Mouse (Mus musculus) liver, embryonic 16.5 days (tissue): ENCODE results near the gene Tbck. TPM values are rescaled to one million over a fixed set of nuclear protein-coding genes. Genes with fewer than 3 reads are reported as not detected.

ENCODE experiments used
- ATAC-seq: fragments of 200-750 bp; cut with Nextera tagmentation; 2 replicates; pipeline ENCODE4 v1.8.0; 2017; ENCODE audit warnings: low read depth, mild to moderate bottlenecking, moderate number of reproducible peaks, moderate library complexity
- H3K27ac ChIP-seq: fragments of 300-500 bp; sonication (generic); 2 replicates; pipeline ENCODE4 v1.5.1; 2014; ENCODE audit warnings: mild to moderate bottlenecking, low read length
- H3K27me3 ChIP-seq: fragments of 300-500 bp; sonication (generic); 2 replicates; pipeline ENCODE4 v1.6.1; 2014; ENCODE audit warnings: low read depth, low read length, mixed read lengths; ENCODE audit not compliant: control insufficient read depth, insufficient read depth
- H3K36me3 ChIP-seq: fragments of 300-500 bp; sonication (generic); 2 replicates; pipeline ENCODE4 v1.6.1; 2014; ENCODE audit warnings: mild to moderate bottlenecking; ENCODE audit not compliant: control insufficient read depth, insufficient read depth
- H3K4me1 ChIP-seq: fragments of 300-500 bp; sonication (generic); 2 replicates; pipeline ENCODE4 v1.6.1; 2014; ENCODE audit warnings: low read depth, low read length, mixed read lengths; ENCODE audit not compliant: control insufficient read depth
- H3K4me2 ChIP-seq: fragments of 300-500 bp; sonication (generic); 2 replicates; pipeline ENCODE4 v1.6.1; 2014; ENCODE audit warnings: low read depth, low read length, mixed read lengths
- H3K4me3 ChIP-seq: fragments of 300-500 bp; sonication (generic); 2 replicates; pipeline ENCODE4 v1.5.1; 2014; ENCODE audit warnings: low read depth, mild to moderate bottlenecking, low read length
- H3K9ac ChIP-seq: fragments of 300-500 bp; sonication (generic); 2 replicates; pipeline ENCODE4 v1.6.1; 2014; ENCODE audit warnings: low read depth, low read length
- H3K9me3 ChIP-seq: fragments of 300-500 bp; sonication (generic); replicated peaks from 2 replicates; pipeline ENCODE4 v1.6.1; 2016; ENCODE audit warnings: low read length; ENCODE audit not compliant: control insufficient read depth
- WGBS: fragments of 180-500 bp; shearing (Covaris S2); extraction: QIAGEN DNeasy Blood & Tissue Kit; methylation state at CpG from one replicate; pipeline ENCODE4 v1.1.7; 2014; ENCODE audit not compliant: insufficient replicate concordance; 5-methylcytosine and 5-hydroxymethylcytosine counted together
- polyA plus RNA-seq: library from polyadenylated mRNA; unstranded; fragments of >200 nt; fragmentation: Nextera tagmentation; extraction: Ambion mirVana; gene quantifications from 2 replicates; pipeline ENCODE4 v1.2.1, GENCODE M21; 2015

Tbck gene
- polyA plus RNA-seq, 1 experiment from 2014 or later, result 4.1 TPM

DNA sequence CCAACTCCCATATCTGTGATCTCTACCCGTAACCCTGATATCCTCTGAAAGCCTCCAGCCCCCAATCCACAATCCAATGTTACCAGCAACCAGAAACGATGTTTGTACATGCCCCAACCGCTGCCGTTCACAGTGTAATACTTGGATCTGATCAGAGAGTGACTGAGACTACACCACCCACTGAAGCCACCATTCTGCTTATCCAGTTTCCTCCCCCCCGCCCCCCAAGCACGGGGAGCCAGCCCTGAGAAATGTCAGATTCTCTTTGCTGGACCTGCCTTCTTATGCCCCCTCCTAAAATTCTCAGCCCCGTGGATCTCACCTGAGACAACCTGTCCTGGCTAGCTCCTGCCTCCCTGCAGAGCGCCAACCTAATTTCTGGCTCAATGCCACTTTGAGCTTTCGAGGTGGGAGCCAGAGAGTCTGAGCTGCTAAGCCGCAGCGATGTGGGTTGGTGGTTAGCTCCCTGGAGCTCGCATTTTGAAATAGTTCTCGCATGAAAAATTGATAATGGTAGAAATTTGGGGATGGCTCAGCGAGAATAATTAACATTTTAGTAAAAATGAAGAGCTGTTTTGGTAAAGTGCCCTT, 180.5 kb downstream of the Tbck start:
- Histone ChIP-seq H3K27ac (no peak overlapping the region), H3K4me2 (no peak overlapping the region), H3K36me3 (no peaks in the 10 kb centered on the region), H3K27me3 (no peaks in the 10 kb centered on the region), H3K9me3 (no peaks in the 10 kb centered on the region), H3K9ac (no peak overlapping the region), H3K4me3 (no peak overlapping the region), H3K4me1 (no peaks in the 10 kb centered on the region; the same call in 1 of the 2 replicates)
- WGBS, result 54% methylated on average over 14 of the region's 14 CpGs
- no peak for ATAC-seq

- Histone ChIP-seq H3K36me3 (no peaks in the 10 kb centered on the region), H3K27me3 (no peaks in the 10 kb centered on the region), H3K4me2 (no peak overlapping the region), H3K9me3 (no peaks in the 10 kb centered on the region), H3K4me3 (no peak overlapping the region), H3K4me1 (no peaks in the 10 kb centered on the region; the same call in 1 of the 2 replicates), H3K9ac (no peak overlapping the region), H3K27ac (no peak overlapping the region)
- ATAC-seq, result no peak
- WGBS, result 29% methylated on average over 8 of the region's 8 CpGs
These were observed 181.0 kb downstream of the Tbck start for GRCm38 (mm10) chr3:132864986-132865385.

DNA sequence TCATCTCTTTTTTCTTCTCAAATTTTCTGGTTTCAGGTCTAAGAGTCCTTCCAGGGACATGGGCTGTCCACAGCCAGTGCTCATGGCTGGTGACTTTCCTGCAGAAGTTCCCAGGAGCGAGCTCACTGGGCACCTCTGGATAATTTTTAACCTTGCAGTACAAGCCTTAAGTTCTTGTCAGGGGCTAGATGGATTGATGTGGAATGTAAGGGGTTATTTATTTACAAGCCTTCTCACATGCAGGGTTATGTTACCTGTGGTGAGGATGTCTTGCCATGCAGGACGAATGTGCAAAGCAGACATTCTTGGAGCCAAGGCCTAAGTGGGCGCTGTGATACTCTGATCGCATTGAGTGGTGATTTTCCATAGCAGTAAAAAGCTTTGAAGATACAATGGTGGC, 181.7 kb downstream of the Tbck start:
- Histone ChIP-seq H3K27me3 (no peaks in the 10 kb centered on the region), H3K4me1 (no peaks in the 10 kb centered on the region; the same call in 1 of the 2 replicates), H3K9me3 (no peaks in the 10 kb centered on the region), H3K4me3 (no peak overlapping the region), H3K4me2 (no peak overlapping the region), H3K9ac (no peak overlapping the region), H3K36me3 (no peaks in the 10 kb centered on the region), H3K27ac (no peak overlapping the region)
- ATAC-seq, result no peak
- 65% methylated on average over 4 of the region's 4 CpGs for WGBS

DNA sequence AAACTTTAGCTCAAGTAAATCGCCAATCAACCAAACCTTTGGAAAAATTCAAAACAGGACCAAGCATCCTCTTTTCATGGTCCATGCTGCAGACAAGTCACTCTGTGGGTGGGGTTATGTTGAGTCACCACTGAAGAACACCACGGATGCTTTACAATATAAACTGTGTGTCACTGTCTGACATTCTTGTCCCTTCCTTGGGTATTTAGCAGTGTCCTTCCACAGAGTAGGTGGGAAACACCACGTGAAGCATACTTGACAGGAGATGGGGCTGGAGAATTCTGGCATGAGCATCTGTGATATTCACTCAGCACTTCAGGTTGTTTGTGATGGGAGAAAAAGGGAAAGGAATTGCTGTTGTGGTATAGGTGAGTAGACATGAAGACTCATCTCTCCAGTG, 183.0 kb downstream of the Tbck start:
- Histone ChIP-seq H3K9ac (no peak overlapping the region), H3K4me1 (no peaks in the 10 kb centered on the region; the same call in 1 of the 2 replicates), H3K4me3 (no peak overlapping the region), H3K27ac (no peak overlapping the region), H3K4me2 (no peak overlapping the region), H3K9me3 (no peaks in the 10 kb centered on the region), H3K27me3 (no peaks in the 10 kb centered on the region), H3K36me3 (no peaks in the 10 kb centered on the region)
- 55% methylated on average over 3 of the region's 3 CpGs for WGBS
- ATAC-seq, result no peak

DNA sequence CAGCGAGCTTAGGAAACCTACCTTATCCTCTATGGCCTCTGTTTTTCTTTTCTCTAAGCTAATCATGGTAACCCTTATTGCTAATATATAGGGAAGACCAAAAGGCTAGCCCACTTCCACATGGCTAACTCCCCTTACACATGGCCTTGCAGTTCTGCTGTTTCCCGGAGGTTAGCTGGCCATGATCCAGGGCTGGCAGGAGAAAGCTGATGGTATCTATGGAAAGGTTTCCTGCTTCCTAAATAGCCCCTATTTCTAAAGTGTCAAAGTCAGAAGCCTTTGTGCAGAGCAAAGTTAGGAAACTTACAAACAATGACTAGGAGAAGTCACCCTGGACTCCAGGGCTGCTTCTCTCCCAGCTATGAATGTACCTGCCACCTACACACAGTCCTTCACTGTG, 184.9 kb downstream of the Tbck start:
- no peak overlapping the region for H3K27ac ChIP-seq
- no peaks in the 10 kb centered on the region; the same call in 1 of the 2 replicates for H3K4me1 ChIP-seq
- H3K4me2 ChIP-seq, result no peak overlapping the region
- 0 out of 2 replicates have a peak, but pooled peaks have one; percentile 22 for ATAC-seq
- no peaks in the 10 kb centered on the region for H3K36me3 ChIP-seq
- H3K27me3 ChIP-seq, result no peaks in the 10 kb centered on the region
- no peak overlapping the region for H3K4me3 ChIP-seq
- WGBS, result 43% methylated on average over 2 of the region's 2 CpGs
- H3K9me3 ChIP-seq, result no peaks in the 10 kb centered on the region
- H3K9ac ChIP-seq, result no peak overlapping the region

DNA sequence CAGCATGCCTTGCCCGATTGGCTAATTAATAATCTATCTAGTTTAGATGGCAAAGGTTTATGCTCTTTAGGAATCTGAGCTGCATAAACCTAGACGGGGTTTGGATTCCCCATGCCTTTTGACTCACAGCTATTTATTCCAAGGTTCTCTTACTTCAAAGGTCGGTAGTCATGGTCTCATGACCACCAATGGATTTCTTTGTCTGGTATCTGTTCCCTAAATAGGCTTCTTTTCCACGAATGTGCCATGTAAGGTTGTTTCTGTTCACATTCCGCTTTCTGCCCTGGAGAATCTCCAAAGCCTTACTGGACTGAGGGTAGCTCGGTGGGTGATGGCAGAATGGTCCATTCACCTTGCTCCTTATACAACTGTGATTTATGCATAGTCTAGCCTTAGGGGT, 186.1 kb downstream of the Tbck start:
- H3K27ac ChIP-seq, result no peak overlapping the region
- no peaks in the 10 kb centered on the region for H3K4me1 ChIP-seq
- no peak overlapping the region for H3K4me3 ChIP-seq
- WGBS, result 58% methylated on average over 6 of the region's 6 CpGs
- no peaks in the 10 kb centered on the region for H3K36me3 ChIP-seq
- H3K4me2 ChIP-seq, result no peak overlapping the region
- ATAC-seq, result no peak
- H3K9ac ChIP-seq, result no peak overlapping the region
- no peaks in the 10 kb centered on the region for H3K27me3 ChIP-seq
- H3K9me3 ChIP-seq, result no peaks in the 10 kb centered on the region

DNA sequence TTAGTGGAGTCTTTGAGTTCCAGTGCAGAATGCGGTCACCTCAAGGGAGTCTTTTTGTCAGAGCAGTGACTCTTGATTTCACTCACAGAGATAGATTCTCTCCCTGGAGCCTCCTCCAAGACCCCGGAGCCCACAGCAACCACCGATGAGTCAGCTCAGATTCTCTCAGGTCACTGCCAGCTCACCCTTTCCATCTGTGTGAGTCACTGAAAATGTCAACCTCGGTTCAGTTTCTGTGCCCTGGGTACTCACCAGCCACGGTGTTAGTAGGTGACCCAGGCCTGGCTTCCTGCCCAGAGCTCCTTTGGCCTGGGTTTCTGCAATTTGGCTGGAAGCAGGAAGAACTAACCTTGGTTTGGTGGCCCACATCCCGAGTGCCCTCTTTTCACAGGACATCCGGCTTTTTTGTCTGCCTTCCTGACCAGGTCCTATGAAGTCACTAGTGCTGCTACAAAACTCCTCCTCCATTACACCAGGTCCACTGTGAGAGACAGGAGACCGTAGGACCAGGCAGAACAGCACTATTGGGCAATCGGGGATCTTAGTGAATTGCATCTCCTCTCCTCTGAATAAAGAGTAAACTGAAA, 187.5 kb downstream of the Tbck start:
- WGBS, result 40% methylated on average over 9 of the region's 9 CpGs
- peak; percentile 41; the same call in 1 of the 2 replicates for ATAC-seq

GRCm38 (mm10) chr3:132873251-132873650, 189.3 kb downstream of the Tbck start:
- Histone ChIP-seq H3K4me2 (no peak overlapping the region), H3K9me3 (no peaks in the 10 kb centered on the region), H3K27ac (no peak overlapping the region), H3K36me3 (no peaks in the 10 kb centered on the region), H3K4me1 (no peaks in the 10 kb centered on the region), H3K4me3 (no peak overlapping the region), H3K9ac (no peak overlapping the region), H3K27me3 (no peaks in the 10 kb centered on the region)
- WGBS, result 25% methylated on average over 6 of the region's 6 CpGs
- ATAC-seq, result no peak

More for the DNA sequence above, 187.5 kb downstream of the Tbck start:
- Histone ChIP-seq H3K9me3 (no peaks in the 10 kb centered on the region), H3K9ac (no peak overlapping the region), H3K4me1 (no peaks in the 10 kb centered on the region), H3K4me3 (no peak overlapping the region), H3K27ac (no peak overlapping the region), H3K4me2 (no peak overlapping the region), H3K27me3 (no peaks in the 10 kb centered on the region), H3K36me3 (no peaks in the 10 kb centered on the region)

- Histone ChIP-seq H3K9ac (no peak overlapping the region), H3K27me3 (no peaks in the 10 kb centered on the region), H3K4me1 (no peaks in the 10 kb centered on the region), H3K4me3 (no peak overlapping the region), H3K9me3 (no peaks in the 10 kb centered on the region), H3K27ac (no peak overlapping the region), H3K36me3 (no peaks in the 10 kb centered on the region), H3K4me2 (no peak overlapping the region)
- 78% methylated on average over 14 of the region's 14 CpGs for WGBS
- ATAC-seq, result no peak
These were observed 192.2 kb downstream of the Tbck start for GRCm38 (mm10) chr3:132876011-132876708.
